Mouse (Mus musculus): Measurements from ENCODE around the gene Ppp1r11.
A peak's percentile ranks its signal among the peaks of the same experiment; 100 is the strongest.
"Not testable (repeated sequence)": the region's sequence is repeated elsewhere in the genome, so short reads cannot be mapped to it uniquely, and the experiment has no call there.

Ppp1r11 gene

DNA sequence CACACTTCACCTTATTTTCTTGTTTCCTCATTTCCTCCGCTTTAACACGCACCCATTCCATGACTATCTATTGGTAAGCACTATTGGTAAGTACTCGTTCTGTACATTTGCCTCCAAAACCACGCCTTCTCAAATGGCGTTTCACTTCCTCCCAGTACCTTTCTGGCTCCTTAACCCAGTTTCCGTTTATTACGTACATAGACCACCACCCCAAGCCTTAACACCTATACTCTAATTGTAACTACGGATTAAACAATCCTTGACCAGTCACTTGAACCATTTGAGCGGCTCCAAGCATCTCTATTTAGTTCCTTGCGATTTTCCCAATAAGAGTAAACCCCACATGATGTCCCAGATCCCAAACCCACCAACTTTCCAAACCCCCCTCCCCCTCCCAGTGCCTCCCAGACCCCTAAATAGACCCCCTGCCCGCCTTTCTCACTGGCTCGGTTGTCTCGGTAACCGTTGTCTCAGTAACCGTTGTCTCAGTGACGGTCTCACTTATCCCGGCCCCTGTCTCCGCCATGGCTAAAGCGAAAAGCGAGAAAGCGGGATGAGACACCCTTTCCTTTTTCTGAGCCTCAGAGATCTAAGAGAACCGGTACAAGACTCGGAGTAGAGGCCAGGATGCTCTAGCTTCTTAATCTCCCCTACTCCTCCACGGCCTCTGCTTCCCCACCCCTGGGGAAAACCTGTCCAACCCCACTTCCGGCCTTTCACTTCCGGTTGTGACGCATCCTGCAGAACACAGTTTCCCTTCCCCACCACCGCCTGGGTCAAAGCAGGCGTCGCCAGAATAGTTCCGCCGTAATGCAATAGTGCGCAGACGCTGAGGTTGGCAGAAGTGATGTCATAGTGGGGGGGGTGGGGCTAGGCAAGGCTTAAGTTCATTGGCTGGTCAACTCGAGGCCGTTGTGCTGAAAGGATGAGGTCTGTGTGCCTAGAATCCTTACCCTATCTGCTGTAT, at the start of gene Ppp1r11:
Gene Ppp1r11 (minus strand): TSS at position 761 of the 967 bp plus-strand sequence.
- peak; percentile 81 for DNase-seq (ENCODE audit: extremely low read depth, low read depth, low spot score)

- DNase-seq (ENCODE audit: extremely low read depth, low read depth, low spot score) = no peak
These were observed 49.3 kb upstream of the Ppp1r11 start, which contains the start of gene Zfp57 for GRCm38 (mm10) chr17:37000863-37001262. TSS of gene Zfp57 (plus strand) at chr17:37001163.

GRCm38 (mm10) chr17:36998477-36998876, 46.9 kb upstream of the Ppp1r11 start:
- DNase-seq (ENCODE audit: extremely low read depth, low read depth, low spot score) = no peak

- DNase-seq (ENCODE audit: extremely low read depth, low read depth, low spot score) = no peak
These were observed 45.6 kb upstream of the Ppp1r11 start for GRCm38 (mm10) chr17:36997033-36997735.

DNA sequence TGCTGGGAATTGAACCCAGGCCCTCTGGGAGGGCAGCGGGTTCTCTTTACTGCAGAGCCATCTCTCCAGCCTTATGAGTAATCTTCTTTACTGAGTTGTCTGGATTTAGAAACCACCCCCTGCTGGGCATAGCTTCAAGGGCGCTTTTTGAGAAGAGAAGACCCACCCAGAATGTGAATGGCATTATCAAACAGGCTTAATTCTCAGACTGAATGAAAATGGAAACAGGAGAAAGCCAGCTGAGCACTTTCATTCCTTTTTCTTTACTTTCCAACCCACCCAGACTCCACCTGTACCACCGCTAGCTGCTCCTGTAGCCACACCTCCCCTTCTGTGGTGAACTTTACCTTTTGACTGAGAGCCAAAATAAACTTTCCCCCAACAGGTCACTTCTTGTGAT, 43.9 kb upstream of the Ppp1r11 start:
- no peak for DNase-seq (ENCODE audit: extremely low read depth, low read depth, low spot score)

DNA sequence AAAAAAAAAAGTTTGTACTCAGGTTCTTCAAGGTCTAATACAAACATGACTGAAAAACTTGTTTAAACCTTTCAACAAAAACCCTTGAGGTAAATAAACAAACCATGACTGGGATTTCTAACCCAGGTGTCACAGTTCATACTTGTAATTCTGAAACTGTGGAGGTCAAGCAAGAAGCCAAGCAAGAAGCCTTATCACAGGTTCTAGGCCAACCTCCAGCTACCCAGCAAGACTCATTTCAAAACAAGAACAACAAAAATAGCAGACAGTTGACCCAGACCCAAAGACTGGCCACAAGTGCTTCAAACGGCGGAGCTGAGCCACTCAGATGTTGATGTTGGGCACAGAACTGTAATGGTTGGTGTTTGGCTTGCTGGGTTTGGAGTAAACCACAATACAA, 43.0 kb upstream of the Ppp1r11 start:
- no peak for DNase-seq (ENCODE audit: extremely low read depth, low read depth, low spot score)

GRCm38 (mm10) chr17:36993770-36994325, 42.3 kb upstream of the Ppp1r11 start:
- DNase-seq (ENCODE audit: extremely low read depth, low read depth, low spot score) = no peak

GRCm38 (mm10) chr17:36992336-36993104, 41.0 kb upstream of the Ppp1r11 start:
- DNase-seq (ENCODE audit: extremely low read depth, low read depth, low spot score) = no peak

GRCm38 (mm10) chr17:36990630-36991029, 39.1 kb upstream of the Ppp1r11 start:
- not testable (repeated sequence) for DNase-seq (ENCODE audit: extremely low read depth, low read depth, low spot score)

- no peak for DNase-seq (ENCODE audit: extremely low read depth, low read depth, low spot score)
These were observed 37.9 kb upstream of the Ppp1r11 start, which contains the start of gene H2-M5 for GRCm38 (mm10) chr17:36989437-36989836. TSS of gene H2-M5 (minus strand) at chr17:36989537.

- no peak for DNase-seq (ENCODE audit: extremely low read depth, low read depth, low spot score)
These were observed 36.9 kb upstream of the Ppp1r11 start for GRCm38 (mm10) chr17:36988475-36988874.

- no peak for DNase-seq (ENCODE audit: extremely low read depth, low read depth, low spot score)
These were observed 31.0 kb upstream of the Ppp1r11 start for GRCm38 (mm10) chr17:36982253-36983155.

GRCm38 (mm10) chr17:36981845-36982244, 30.3 kb upstream of the Ppp1r11 start:
- DNase-seq (ENCODE audit: extremely low read depth, low read depth, low spot score) = no peak

- DNase-seq (ENCODE audit: extremely low read depth, low read depth, low spot score) = no peak
These were observed 29.8 kb upstream of the Ppp1r11 start, which contains the start of gene 2410137M14Rik for GRCm38 (mm10) chr17:36981221-36981813. TSS of gene 2410137M14Rik (minus strand) at chr17:36981237.

- DNase-seq (ENCODE audit: extremely low read depth, low read depth, low spot score) = no peak
These were observed 21.8 kb upstream of the Ppp1r11 start for GRCm38 (mm10) chr17:36973271-36973787.

DNA sequence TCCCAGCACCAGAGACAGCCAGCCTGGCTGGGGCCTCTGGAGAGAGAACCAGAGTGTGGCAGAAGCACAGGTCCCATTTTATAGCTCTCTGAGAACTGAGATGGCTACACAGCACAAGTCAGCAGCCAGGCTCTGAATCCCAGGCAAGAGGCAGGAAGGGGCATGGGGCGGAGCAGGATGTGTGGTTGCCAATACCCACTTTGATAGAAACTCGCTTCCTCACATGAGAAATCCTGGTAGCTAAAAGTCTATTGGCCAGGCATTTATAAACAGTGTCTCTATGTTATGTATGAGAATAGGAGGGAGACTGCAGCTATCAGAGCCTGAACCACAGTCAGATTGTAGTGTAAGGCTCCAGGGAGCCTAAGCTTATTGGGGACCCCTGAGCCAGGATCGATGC, 21.2 kb upstream of the Ppp1r11 start:
- no peak for DNase-seq (ENCODE audit: extremely low read depth, low read depth, low spot score)

GRCm38 (mm10) chr17:36971172-36971850, 19.8 kb upstream of the Ppp1r11 start:
- DNase-seq (ENCODE audit: extremely low read depth, low read depth, low spot score) = no peak

GRCm38 (mm10) chr17:36970316-36970890, 18.9 kb upstream of the Ppp1r11 start:
- DNase-seq (ENCODE audit: extremely low read depth, low read depth, low spot score) = no peak

Measured in fat pad, adult 2 months (tissue).